Mouse (Mus musculus) 3134 (cell line): ENCODE results near the gene Csmd2.

Source experiments
- DNase-seq: peaks from one replicate; pipeline ENCODE4 v3.0.0-alpha.2; 2011; ENCODE audit warnings: low spot score; ENCODE audit not compliant: insufficient read length; ENCODE audit errors: extremely low read depth

The Csmd2 gene

DNA sequence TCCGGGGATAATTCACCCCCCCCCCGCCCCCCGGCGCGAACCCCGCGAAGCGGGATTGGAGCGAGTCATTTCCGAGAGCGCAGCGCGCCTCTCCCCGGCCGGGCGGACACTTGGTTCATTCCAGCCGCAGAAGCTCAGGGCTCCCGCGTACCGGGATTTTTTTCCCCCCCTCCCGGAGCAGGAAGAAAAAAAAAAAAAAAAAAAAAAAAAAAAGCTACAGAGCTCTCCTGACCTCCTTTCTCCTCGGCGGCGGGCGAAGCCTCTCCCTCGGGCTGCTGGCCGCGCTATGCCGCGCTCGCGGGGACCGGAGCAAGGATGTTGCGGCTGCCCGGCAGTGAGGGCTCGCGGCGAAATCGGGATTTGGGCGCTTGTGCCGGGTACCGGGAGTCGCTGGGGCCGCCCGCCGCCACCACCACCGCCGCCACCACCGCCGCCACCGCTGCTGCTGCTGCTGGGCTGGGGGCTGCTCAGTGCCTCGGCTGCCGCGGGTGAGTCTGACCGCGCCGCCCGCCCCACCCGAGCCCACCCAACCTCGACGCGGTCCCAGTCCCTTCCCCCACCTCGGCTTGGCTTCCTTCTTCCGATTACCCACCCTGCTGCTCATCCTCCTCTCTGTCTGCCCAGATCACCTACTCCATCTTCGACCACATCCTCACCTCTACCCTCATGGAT, at the start of gene Csmd2:
Gene Csmd2, plus strand, starts transcription at position 74 of the 672 bp plus-strand sequence.
- DNase-seq = no peak

DNA sequence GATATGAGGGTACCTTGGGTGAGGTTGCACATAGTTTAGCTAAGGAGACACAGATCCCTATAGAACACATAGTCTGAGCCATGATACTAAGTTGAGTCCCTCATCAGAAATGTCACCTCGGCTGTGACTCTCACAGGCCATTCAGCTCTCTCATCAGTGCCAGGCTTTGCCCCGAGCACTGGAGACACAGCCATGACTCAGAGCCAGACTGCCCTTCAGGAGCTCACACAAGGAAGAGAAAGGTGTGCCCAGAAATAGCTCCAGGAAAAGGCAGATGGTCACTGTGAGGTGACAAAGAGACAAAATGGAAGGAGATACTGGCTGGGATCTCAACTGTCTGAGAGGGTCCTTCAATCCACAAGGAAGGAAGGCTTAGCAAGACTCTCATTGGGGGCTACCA, 40.0 kb upstream of the Csmd2 start:
- no peak for DNase-seq

DNA sequence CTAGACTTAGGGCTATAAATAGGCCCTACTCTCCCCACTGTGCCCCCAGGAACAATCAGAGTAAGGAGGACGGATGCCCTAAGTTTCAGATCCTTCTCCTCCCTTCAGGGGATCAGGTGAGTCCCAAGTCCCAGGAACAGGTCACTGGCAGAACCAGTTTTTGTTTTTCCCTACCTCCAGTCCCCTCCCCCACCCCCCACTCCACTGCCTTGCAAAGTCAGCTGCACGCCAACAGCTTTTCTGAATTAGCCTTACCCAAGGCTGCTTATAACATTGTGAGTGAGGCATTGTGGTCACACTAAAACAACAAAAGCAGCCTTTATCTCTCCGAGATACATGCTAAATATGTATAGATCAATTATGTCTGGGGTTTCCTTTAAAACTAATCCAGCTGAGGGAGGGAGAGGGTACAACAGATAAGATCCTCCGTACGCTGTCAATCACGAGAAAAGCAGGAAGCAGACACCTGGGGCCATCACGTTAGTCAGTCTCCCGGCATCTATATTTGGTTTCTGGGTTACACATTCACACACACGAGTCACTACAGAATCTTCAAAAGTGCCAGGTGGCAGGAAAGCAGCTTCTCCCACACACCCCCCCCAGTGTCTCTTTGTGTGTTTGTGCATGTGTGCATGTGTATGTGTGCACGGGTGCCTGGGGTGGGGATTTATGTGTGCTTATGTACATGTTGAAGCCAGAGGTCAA, 34.5 kb upstream of the Csmd2 start:
- DNase-seq = no peak

DNA sequence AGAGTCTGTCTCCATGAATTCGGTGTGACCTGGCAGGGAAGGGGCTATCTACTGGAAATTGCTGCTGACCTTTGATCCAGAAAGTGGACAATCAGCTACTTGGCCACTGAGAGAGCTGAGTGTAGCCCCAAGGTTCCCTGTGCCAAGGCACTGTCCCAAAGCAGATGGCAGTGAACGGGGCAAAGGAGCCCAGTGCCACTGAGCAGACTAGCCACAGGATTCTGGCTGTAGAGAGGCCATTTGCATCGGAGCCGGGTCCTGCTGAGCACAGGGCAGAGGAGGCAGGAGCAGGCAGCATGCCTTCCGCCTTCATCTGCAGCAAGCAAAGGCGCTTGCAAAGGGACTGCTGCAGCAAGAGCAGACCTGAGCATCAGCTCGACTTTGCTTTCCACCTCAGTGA, 18.6 kb upstream of the Csmd2 start:
- no peak for DNase-seq

DNA sequence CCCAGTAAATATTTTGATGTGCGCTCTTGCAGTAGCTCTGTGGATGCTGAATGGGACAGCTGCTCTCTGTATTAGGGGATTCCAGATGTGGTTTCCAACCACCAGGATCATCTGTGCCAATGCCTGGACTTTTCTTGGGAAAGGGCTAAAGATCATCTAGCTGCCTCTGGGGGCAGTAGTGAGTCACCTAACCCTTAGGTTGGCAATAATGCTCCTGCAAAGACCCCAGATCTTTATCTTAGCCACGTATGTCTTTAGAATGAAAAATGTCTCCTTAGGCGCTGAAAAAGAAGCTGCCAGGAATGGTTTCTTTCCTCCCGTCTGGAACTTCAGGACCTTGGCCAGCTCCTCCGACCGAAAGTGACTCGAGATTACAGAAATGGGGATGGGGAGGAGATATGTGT, 17.6 kb upstream of the Csmd2 start:
- DNase-seq = no peak

DNA sequence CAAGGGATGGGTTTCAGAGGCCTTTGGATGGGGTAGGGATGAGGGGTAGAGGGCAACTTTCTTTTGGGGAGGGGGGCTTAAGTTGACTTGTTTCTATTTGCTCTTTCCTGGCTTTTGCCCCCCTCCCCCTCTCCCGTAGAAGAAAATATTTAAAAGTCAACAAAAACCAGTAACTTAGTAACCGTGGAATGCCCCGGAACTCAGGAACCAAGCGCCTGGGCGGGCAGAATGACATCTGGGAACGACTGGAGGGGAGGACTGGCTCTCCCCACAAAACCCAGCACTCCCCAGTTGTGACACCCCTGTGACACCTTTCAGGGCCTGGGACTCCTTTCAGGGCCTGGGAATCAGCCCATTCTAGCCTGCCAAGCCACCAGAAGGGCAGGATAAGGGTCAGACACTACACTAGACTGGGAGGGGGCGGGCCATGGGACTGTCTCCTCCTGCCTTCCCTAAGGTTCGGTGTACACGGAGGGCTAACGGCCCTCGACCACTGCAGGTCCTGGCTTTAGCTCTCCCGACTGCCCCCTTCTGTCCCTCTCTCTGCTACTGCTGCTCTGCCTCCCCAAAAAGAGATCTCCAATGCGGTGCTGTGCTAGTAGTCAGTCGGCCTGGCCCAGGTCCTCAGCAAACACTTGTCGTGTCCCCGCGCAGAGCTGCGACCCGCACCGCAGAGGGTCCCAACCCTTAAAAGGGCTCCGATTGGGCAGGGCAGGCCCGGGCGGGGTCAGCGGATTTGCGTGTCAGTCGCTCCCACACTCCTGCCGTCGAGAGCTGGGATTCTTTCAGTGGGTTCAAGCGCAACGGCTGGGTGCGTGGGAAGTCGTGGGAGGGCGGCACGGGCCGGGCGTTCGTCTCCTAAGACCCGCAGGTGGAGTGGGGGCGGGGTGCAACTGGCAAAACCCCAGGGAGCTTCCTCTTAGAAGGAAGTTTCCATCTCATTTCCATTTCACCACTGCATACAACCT, 16.5 kb upstream of the Csmd2 start, which contains the start of gene CK137956:
Gene CK137956, minus strand, starts transcription at position 51 of the 968 bp plus-strand sequence.
- DNase-seq = no peak

DNA sequence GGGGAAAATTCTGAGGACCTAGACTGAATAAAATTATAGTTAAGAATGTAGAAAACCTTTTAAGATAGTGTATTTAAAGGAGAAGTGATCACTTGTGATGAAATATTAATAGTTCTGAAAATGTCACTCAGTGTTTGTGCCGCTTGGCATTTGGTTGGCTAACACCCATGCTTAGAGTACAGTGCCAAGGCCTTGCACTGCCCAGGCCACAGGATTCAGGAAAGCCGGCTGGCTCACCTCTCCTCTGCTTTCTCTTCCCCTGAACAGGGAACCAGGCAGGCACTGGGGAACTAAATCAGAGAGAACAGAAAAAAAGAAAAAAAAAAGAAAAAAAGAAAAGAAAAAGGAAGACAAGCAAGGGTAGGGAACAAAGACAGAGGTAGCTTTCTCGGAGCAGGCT, 14.7 kb upstream of the Csmd2 start:
- DNase-seq = no peak

DNA sequence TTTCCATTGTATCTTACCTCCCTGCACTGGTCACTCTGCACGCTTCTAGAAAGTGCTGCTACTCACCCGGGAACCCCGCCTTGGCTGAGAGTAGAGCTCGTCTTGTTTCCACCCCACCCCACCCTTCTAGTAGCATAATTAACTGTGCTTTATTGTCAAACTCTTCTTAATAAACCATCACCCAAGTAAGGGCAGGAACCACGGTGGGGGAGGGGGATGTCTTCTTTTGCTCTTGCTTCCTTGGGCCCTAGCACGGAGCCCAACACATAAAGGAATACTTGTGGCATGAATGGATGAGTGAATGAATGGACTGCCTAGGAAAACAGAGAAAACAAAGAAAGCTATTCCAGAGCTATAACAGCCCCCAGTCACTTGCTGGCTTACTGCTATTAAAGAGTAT, 6.5 kb upstream of the Csmd2 start:
- no peak for DNase-seq

DNA sequence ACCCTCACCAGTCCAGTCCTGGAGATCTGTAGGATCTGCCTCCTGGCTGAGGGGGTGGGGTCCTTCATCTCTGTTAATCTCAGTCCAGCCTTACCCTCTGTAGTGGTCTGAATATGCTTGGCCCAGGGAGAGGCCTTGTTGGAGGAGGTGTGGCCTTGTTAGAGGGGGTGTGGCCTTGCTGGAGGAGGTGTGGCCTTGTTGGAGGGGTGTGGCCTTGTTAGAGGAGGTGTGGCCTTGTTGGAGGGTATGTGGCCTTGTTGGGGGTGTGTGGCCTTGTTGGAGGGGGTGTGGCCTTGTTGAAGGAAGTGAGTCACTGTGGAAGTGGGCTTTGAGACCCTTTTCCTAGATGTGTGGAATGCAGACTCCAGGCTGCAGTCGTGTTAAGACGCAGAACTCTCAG, 3.2 kb upstream of the Csmd2 start:
- no peak for DNase-seq

DNA sequence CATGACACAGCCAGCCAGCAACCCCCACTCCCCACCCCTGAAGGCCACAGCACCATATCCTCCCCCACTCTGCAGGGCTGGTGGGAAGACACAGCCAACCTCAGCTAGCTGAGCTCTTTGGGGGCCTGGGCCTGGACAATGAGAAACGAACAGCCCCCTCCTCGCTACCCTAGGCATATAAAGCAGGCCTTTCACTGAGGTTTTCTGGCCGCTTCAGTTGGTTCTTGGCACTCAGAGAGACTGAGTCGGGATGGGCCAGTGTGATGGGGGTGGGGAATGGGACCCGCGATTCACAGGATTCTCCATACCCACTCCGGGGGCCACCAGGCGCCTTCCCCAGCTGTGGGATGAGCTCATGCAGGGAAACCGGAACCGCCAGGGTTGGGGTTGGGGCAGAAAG, 1.8 kb upstream of the Csmd2 start:
- no peak for DNase-seq

DNA sequence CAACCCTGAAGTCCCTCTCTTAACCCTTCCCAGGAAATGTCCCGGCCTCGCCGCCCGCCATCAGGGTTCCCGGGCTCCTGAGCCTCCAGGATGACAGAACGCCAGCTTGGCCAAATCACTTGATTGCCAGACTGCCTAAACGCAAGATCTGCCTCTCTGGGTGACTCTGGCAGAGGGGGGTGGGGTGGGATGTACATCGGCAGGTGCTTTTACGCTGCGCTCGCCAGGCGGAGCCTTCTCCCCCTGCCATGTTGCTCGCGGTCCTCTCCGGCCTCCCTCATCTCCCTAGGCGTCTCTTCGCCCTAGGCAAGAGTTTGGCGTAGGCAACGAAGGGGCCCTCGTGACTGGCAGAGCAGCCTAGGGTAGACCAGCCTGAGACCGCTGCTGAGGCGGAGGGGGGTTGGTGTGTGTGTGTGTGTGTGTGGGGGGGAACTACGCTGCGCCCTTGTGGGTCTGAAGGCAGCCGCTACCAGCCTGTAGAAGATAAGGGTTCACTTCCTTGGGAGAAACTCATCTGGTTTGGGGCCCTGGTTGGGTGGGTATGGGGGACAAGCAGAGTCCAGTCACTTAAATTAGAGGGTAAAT, 1.1 kb upstream of the Csmd2 start:
- DNase-seq = no peak

DNA sequence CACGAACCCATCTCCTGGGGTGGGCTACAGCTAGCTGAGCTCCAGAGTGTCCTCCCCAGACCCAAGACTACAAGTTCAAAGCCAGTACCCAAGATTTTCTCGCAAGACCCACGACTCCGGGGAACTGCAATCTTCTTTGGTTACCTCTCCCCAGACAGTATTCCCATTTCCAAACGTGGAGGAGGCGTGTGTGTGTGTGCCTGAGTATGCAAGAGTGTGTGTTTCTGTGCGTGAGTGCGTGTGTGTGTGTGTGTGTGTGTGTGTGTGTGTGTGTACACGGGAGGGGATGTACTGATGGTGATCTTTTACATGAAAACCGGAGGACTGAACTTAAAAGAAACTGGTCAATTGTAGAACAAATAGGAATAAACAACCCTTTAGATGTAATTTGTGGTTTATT, 387 bp upstream of the Csmd2 start:
- no peak for DNase-seq

DNA sequence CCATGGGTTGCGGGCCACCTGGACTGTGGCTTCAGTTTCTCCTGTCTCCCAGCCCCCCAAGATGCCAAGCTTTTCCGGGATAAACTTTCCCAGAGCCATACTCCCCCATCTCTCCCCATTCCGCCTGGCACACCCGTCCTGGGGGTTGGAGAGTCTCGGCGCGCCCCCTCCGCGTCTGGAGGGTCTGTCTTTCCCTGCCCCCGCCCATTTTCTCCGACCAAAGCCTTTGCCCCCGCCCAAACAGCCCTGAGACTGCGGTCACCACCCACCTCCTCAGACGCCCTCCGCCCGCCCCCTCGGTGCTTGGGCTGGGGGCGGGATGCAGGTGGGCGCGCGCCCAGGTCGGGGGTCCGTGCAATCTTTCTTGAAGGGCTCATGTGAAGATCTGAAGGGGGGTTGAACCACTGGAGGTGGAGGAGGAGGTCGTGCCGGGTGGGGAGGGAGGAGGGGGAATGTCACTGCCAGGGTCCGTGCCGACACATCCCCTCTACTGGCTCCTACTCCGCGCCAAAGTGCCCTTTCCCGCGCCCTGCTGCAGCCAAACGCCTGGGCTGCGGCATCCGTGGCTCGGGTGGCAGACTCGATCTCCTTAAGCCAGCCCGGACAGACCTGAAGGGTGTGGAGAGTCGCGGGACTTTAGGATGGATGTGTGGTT, 996 bp downstream of the Csmd2 start:
- DNase-seq = no peak

DNA sequence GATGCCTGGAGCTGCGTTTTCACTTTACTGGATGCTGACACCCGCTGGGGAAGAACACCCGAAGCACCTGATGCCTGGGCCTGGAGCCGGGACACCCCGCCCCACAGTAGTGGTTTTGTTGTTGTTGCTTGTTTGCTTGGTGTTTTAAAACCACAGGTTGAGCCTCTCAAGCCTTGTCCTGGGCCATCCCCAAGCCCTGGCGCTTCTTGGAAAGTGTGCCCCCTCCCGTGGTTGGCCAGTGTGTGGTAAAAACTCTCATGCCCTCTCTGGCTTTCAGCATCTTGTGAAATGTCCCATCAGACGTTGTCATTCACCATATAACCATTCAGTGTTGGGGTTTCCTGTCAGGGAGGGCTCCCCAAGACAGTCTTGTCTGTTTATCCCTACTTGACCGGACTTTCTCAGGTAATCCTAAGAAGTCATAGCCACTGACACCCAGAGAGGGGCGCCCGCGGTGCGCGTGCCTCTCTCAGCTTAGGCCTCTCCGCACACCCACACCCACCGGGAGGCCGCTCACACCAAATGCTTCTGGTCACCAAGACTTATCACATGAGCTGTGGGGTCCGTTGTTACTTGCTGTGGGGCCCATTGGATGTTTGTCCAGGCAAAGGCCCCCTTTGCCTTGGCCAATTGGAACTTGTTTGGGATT, 1.8 kb downstream of the Csmd2 start:
- no peak for DNase-seq

DNA sequence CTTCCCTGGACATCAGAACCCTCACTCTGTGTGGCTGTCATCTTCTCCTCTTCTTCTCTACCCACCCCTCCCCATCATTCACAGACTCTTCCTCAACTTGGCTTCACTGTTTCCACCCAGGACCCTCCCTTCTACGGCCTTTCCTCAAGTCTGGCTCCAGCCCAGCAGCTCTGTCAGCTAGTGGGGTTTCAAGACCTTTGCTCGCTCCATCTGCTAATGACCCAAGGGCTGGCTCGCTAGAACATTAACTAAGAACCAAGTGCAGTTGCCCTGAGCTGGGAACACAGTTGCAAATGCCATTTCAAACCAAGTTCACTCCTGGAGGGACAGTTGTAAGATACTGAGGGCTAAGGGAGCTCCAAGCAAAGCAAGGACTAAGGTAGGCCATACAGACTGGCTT, 11.6 kb downstream of the Csmd2 start:
- no peak for DNase-seq

DNA sequence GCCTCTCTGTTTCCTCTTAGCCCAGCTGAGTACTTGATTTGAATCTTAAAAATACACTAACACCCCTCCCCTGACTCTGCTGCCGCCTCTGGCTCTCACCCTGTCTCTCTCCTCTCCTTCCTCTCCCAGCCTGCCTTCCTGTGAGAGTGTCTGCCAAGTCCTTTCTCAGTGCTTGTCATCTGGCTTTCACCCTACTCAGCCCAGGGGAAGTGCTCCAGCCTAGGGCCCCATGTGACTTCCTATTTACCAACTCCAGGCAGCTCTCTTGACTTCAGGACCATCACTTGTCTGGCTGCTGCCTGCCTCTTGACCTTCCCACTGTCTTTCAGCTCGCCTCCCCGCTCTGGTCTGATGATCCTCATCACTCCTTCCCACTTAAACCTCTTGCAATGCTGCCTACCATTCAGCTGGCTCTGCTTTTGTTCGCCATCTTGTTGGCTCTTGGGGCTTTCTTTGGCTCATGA, 15.0 kb downstream of the Csmd2 start:
- no peak for DNase-seq

DNA sequence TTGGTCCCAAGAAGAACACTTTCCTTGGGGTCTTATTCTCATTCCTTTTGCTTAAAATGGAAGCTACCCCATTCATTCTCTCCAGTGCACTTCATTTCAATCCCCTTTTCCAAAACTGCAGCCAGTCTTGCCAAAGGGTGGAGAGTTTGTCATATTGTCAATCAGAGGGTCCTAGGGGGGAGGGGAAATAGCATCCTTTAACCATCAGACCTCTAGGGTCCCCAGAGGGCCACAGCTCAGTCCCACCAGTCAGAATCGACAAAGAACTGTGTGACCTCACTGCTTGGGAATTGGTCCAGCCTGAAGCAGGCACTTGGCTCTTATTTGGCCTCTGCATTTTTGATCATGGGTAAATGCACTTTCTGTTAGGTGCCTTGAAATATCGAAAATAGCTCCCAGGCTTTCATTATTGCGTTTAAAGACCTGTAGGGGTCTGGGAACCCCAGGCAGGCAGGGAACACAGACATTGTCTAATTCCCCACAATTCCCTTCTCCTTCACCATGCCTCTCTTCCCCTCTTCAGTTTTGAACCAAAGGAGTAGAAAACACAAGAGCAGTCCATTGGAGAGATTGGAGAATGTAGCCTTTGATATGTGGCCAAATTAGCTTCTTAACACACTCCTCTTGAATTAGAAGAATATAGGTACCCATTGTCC, 17.3 kb downstream of the Csmd2 start:
- DNase-seq = no peak

DNA sequence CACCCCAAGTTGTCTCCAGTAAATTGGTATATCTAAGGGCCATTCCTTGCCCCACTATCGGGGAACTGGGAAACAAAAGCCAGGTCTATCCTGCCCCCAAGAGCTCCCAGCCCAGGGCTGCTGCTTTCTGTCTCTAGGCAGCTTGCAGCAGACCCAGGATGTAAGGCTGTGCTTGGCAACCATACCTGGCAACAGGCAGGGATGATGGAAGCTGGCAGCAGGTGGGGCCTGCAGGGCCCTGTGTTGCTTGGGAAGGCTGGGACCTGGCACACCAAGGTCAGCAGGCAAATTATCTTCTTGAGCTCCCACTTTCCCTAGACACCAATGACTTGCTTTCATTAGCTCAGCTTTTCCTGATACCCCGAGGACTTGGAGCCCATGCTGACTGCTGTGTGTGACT, 31.8 kb downstream of the Csmd2 start:
- no peak for DNase-seq

DNA sequence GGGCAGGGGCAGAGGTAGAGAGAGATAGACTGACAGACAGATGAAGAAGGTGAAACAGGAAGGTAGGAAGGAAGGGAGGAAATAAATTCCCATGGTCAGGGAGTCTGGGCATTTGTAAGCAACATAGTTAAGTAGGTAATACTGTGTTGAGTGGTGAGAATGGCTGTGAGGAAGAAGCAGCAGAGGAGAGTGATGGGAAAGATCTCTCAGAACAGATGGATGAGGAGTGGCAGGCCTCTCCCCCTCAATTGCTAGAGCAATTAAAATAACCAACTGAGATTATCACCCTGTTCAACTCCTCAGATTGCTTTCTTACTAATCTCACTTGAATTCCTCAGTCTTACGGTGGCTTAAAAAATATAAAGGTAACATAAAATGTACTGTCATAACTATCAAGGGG, 40.6 kb downstream of the Csmd2 start:
- DNase-seq = no peak
